Mouse (Mus musculus) heart, embryonic 10.5 days (tissue): ENCODE data around the gene Dnajc7. TPM values are rescaled to one million over a fixed set of nuclear protein-coding genes. Genes with fewer than 3 reads are reported as not detected.

Experiments
- DNase-seq: peaks from one replicate; pipeline ENCODE4 v3.0.0-alpha.2; 2017; ENCODE audit warnings: low spot score
- H3K27ac ChIP-seq: fragments of 300-500 bp; sonication (generic); 2 replicates; pipeline ENCODE4 v1.5.1; 2016; ENCODE audit warnings: mild to moderate bottlenecking
- H3K27me3 ChIP-seq: fragments of 300-500 bp; sonication (generic); 2 replicates; pipeline ENCODE4 v1.6.1; 2016; ENCODE audit warnings: mild to moderate bottlenecking; ENCODE audit not compliant: poor library complexity, insufficient read depth, severe bottlenecking
- H3K36me3 ChIP-seq: fragments of 300-500 bp; sonication (generic); 2 replicates; pipeline ENCODE4 v1.6.1; 2016; ENCODE audit warnings: mild to moderate bottlenecking, moderate library complexity
- H3K4me1 ChIP-seq: fragments of 300-500 bp; sonication (generic); 2 replicates; pipeline ENCODE4 v1.6.1; 2016; ENCODE audit warnings: mild to moderate bottlenecking
- H3K4me3 ChIP-seq: fragments of 300-500 bp; sonication (generic); 2 replicates; pipeline ENCODE4 v1.5.1; 2016; ENCODE audit warnings: mild to moderate bottlenecking, moderate library complexity
- H3K9me3 ChIP-seq: fragments of 300-500 bp; sonication (generic); 2 replicates; pipeline ENCODE4 v1.6.1; 2016; ENCODE audit warnings: mild to moderate bottlenecking, moderate library complexity
- WGBS: fragments of 180-500 bp; shearing (Covaris S2); methylation state at CpG from one replicate; pipeline ENCODE4 v1.1.7; 2016; 5-methylcytosine and 5-hydroxymethylcytosine counted together
- polyA plus RNA-seq: library from polyadenylated mRNA; unstranded; fragments of >200 nt; fragmentation: Nextera tagmentation; extraction: Ambion mirVana; gene quantifications from 2 replicates; pipeline ENCODE4 v1.2.1, GENCODE M21; 2016

Dnajc7 gene
- polyA plus RNA-seq, 1 experiment from 2014 or later, result 211 TPM

DNA sequence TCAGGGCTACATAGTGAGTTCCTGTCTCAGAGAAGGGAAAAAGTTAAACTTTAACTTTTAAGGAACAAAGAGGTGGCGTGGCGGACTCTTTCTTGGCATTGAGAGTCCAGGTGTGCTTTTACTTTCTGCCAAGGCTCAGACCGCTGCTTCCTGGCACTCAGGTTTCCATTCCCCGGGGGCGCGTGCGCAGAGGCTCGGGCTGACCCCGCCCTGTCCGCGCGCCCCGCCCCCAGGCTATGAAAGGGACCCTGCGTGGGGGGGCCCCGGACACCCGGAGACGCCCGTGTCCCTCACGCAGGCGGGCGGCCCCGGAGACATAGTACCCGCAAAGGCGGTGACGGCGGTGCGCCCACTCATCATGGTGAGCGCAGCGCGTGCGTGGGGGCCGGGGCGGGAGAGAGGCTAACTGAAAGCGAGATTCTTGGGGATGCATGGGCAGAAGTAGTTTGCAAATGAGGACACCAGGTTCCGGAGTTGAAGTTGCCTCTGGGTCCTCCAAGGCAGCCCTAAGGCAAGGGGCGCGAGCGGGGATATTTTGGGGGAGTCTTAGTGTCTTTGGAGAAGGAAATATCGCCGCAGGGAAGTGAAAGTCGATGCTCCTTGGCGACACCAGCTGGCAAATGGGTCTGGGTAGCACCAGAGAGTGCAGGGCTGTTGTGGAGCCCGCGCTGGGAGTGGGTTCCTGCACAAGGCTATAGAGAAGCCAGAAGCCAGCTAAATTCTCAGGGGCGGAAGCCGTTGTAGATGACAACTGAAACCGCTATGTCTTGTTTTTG, 45.1 kb downstream of the Dnajc7 start, which contains the start of gene Cnp:
Gene Cnp (plus strand): TSS at position 197 of the 776 bp plus-strand sequence.
- H3K27ac ChIP-seq, result peak within 1 kb of the TSS; percentile 88
- H3K9me3 ChIP-seq, result no peaks in the 10 kb centered on the region
- peaks cover 22% of the 10 kb centered on the region for H3K36me3 ChIP-seq
- peak within 1 kb of the TSS; percentile 88 for H3K4me3 ChIP-seq
- H3K4me1 ChIP-seq, result peaks cover 29% of the 10 kb centered on the region
- WGBS, result 2% methylated on average over 47 of the region's 47 CpGs
- peaks cover 22% of the 10 kb centered on the region for H3K27me3 ChIP-seq
- DNase-seq, result peak; percentile 80

DNA sequence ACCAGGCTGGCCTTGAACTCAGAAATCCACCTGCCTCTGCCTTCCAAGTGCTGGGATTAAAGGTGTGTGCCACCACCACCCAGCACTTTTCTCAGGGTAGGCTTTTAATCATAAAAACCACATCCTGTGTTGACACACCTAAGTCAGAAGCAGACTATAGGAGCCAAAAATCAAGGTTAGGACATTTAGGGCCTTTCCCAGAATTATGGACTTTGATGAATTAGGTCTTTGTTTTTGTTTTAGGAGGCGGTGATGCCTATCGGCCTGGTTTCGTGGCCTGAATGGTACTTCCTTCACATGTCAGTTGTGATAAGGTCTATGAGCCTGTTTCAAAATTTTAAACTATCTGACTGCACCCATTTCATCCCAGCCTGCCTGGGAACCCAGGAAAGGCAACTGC, 45.8 kb downstream of the Dnajc7 start:
- peaks cover 22% of the 10 kb centered on the region for H3K27me3 ChIP-seq
- peaks cover 15% of the 10 kb centered on the region for H3K36me3 ChIP-seq
- peak overlapping the region; percentile 88; the same call in 1 of the 2 replicates for H3K4me3 ChIP-seq
- DNase-seq, result no peak
- H3K27ac ChIP-seq, result peak overlapping the region; percentile 88
- H3K4me1 ChIP-seq, result peaks cover 29% of the 10 kb centered on the region
- no peaks in the 10 kb centered on the region for H3K9me3 ChIP-seq
- 80% methylated on average over 3 of the region's 3 CpGs for WGBS

DNA sequence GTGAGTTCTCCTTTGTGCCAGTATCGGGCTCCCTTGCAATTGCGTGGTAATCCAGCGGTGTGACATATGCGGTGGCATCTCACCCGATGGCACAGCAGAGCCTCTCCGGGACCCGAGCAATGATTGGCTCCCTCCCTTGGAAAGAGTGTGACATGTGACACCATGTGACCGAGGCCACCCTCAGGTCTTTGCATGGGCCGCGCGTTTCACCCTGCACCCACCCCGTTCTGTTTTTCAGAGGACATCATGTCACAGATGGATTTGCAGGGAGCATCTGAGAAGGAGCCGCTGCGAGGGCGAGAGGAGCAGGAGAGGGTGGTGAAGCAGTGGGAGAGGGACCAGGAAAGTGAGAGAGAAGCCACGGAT, 48.8 kb downstream of the Dnajc7 start:
- no peak for DNase-seq
- 12% methylated on average over 16 of the region's 16 CpGs for WGBS
- H3K4me3 ChIP-seq, result peak overlapping the region; percentile 41

DNA sequence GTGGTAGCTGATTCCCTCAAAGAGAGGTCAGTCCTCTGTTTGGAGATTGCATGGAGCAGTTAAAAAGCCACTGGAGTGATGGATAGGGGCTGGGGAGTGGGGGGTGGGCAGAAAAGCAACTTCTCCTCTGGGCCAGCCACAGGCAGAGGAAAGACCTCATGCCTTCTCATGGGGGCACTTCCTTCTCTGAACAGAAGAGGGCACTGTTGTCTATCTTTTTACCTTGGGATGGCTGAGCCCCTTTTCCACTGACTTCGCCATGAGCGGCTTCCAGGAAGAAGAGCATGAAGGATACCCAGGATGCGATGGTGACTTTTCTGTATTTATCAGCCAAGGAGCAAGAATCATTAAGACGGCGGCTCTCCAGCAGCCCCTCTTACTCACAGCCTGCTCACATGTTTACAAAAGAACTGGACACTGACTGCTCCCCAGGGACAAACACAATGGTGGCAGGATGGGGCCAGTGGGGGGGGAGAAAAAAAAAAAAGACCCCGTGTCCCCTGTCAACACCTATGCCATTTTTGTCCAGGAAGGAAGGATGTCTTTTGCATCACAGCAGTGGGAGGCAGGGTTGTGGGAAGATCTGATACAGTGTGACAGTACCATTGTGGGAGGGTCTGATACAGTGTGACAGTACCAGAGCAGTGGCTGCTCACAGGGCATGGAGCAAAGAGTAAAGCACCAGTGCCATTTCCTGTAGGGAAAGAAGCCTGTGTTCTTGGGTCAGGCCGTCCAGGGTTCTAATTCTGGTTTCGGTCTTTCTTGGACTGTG, 49.4 kb downstream of the Dnajc7 start:
- peaks cover 30% of the 10 kb centered on the region for H3K4me1 ChIP-seq
- no peak for DNase-seq
- H3K27ac ChIP-seq, result peak overlapping the region; percentile 12; the same call in 1 of the 2 replicates
- H3K27me3 ChIP-seq, result peaks cover 34% of the 10 kb centered on the region
- H3K36me3 ChIP-seq, result no peaks in the 10 kb centered on the region
- 15% methylated on average over 8 of the region's 8 CpGs for WGBS
- peak overlapping the region; percentile 41 for H3K4me3 ChIP-seq
- H3K9me3 ChIP-seq, result no peaks in the 10 kb centered on the region

More for the DNA sequence above, 48.8 kb downstream of the Dnajc7 start:
- H3K36me3 ChIP-seq, result no peaks in the 10 kb centered on the region
- H3K27me3 ChIP-seq, result peaks cover 34% of the 10 kb centered on the region
- peak overlapping the region; percentile 12; the same call in 1 of the 2 replicates for H3K27ac ChIP-seq
- peaks cover 33% of the 10 kb centered on the region for H3K4me1 ChIP-seq
- no peaks in the 10 kb centered on the region for H3K9me3 ChIP-seq

DNA sequence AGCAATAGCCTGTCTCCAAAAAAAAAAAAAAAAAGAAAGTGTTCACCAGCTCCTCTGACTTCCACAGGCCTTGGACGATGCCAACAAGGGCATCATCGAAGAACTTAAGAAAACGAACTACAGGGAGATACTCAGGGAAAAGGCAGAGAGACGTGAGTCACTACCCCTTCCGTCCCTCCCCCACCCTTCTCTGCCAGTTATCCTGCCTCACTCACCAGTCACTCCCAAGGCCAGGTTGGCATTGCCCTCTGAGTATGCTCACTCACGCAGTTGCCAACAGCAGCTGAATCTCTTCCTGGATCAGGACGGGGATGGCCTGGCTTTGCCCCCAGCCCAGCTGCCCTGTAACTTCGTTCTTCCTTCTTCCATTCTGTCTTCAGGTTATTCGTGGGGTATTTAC, 50.2 kb downstream of the Dnajc7 start:
- H3K9me3 ChIP-seq, result no peaks in the 10 kb centered on the region
- peaks cover 21% of the 10 kb centered on the region for H3K4me1 ChIP-seq
- WGBS, result 57% methylated on average over 9 of the region's 9 CpGs
- no peak for DNase-seq
- no peak overlapping the region for H3K4me3 ChIP-seq
- H3K36me3 ChIP-seq, result no peaks in the 10 kb centered on the region
- H3K27ac ChIP-seq, result no peak overlapping the region
- H3K27me3 ChIP-seq, result peaks cover 34% of the 10 kb centered on the region

DNA sequence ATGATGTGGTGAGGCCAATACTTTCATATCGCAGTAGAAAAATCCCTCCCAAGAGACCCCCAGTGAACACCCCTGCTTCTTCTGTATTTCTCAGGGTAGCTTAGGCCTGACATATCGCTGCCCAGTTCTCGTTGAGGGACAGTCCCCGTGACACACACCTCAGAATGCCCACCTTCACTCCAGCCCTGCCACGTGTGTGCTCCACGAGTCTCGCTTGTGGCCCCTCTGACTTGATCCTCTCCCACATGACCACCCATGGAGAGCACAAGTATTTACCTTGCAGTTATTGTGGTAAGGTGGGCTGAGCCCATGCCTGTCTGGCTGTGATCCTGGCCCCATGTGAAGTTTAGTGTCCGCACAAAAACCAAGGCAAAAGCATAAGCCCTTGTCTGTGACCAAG, 51.3 kb downstream of the Dnajc7 start:
- Histone ChIP-seq H3K4me1 (peaks cover 19% of the 10 kb centered on the region), H3K4me3 (no peak overlapping the region), H3K27me3 (peaks cover 34% of the 10 kb centered on the region), H3K27ac (no peak overlapping the region), H3K9me3 (no peaks in the 10 kb centered on the region), H3K36me3 (no peaks in the 10 kb centered on the region)
- no peak for DNase-seq
- WGBS, result 86% methylated on average over 8 of the region's 8 CpGs

DNA sequence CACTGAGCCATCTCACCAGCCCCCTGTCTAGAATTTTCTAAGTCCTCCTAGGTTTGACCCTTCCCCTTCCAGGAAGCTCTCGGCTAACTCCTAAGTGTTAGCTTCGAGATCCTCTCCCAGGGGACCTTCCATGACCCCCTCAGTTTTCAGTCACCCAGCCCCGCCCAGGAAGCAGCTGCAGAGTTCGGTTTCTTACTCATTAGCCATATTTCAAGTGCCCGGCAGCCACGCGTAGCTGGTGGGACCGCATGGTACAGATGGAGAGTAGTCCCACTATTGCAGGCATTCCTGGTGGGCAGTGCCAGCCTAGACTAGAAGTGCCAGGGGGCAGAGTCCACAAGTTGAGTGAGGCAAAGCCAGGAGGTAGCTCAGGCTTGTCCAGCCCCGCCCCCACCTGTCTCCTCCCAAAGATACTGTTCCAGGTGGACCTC, 52.1 kb downstream of the Dnajc7 start:
- Histone ChIP-seq H3K4me3 (no peak overlapping the region), H3K36me3 (no peaks in the 10 kb centered on the region), H3K27me3 (peaks cover 34% of the 10 kb centered on the region), H3K27ac (no peak overlapping the region), H3K4me1 (peaks cover 19% of the 10 kb centered on the region), H3K9me3 (no peaks in the 10 kb centered on the region)
- DNase-seq, result no peak
- WGBS, result 80% methylated on average over 9 of the region's 9 CpGs

DNA sequence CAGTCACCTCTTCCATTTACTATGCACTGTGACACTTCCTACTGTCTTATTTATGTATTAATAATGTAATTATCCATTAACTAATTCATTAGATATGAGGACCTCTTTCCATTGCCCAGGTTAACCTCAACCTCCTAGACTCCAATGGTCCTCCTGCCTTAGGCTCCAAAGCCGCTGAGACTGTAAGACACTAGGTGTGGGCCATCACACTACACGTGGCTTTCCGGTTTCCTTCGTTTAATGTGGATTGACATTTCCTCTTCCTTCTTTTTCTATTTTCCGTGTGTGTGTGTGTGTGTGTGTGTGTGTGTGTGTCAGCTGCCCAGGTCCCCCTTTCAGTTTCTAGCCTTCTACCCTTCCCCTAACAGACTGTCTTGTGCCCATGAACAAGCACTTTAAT, 52.7 kb downstream of the Dnajc7 start:
- Histone ChIP-seq H3K9me3 (no peaks in the 10 kb centered on the region), H3K36me3 (no peaks in the 10 kb centered on the region), H3K27ac (no peak overlapping the region), H3K4me3 (no peak overlapping the region), H3K27me3 (peaks cover 28% of the 10 kb centered on the region), H3K4me1 (peaks cover 19% of the 10 kb centered on the region)
- 72% methylated on average over 5 of the region's 5 CpGs for WGBS
- DNase-seq, result no peak

DNA sequence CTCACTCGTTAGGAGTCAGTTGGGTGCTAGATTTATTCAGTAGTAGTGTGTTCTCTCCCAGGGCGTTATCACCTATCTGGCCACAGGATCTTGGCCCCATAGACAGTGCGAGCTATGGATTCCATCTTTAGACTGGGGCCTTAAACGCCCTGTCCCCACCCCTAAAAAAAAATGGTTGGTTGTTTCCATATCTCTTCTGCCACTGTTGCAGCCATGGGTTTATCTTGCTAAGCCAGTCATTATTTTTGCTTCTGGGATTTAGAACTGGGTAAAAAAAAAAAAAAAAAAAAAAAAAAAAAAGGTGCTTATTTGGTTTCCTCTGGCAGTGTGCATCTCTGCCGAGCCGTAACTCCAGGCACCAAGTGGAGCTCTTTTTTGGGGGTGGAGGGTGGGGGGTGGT, 55.3 kb downstream of the Dnajc7 start:
- Histone ChIP-seq H3K9me3 (no peaks in the 10 kb centered on the region), H3K36me3 (no peaks in the 10 kb centered on the region), H3K4me1 (peaks cover 4% of the 10 kb centered on the region), H3K4me3 (no peak overlapping the region), H3K27ac (no peak overlapping the region), H3K27me3 (peaks cover 12% of the 10 kb centered on the region; the same call in 1 of the 2 replicates)
- DNase-seq, result no peak
- WGBS, result 79% methylated on average over 6 of the region's 6 CpGs

DNA sequence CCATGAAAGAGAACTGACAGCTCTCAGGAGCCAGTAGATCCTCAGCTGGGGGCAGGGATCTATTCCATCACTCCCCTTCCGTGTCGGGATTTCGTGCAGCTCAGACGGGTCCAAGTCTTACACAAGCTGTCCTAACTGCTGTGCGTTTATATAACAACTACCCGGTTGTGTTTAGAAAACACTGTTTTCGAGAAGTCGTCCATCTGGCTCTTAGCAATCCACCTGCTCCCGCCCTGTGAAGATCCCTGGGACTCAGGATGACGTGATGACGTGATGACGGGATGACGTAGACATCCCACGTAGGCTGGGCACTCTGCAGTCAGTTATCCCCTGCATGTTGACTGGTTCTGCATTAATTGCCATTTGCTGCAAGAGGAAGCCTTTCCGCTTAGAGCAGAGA, 55.7 kb downstream of the Dnajc7 start:
- H3K36me3 ChIP-seq, result no peaks in the 10 kb centered on the region
- H3K27ac ChIP-seq, result no peak overlapping the region
- no peak overlapping the region for H3K4me3 ChIP-seq
- no peak for DNase-seq
- peaks cover 8% of the 10 kb centered on the region for H3K4me1 ChIP-seq
- H3K9me3 ChIP-seq, result no peaks in the 10 kb centered on the region
- WGBS, result 68% methylated on average over 15 of the region's 15 CpGs
- peaks cover 12% of the 10 kb centered on the region; the same call in 1 of the 2 replicates for H3K27me3 ChIP-seq

DNA sequence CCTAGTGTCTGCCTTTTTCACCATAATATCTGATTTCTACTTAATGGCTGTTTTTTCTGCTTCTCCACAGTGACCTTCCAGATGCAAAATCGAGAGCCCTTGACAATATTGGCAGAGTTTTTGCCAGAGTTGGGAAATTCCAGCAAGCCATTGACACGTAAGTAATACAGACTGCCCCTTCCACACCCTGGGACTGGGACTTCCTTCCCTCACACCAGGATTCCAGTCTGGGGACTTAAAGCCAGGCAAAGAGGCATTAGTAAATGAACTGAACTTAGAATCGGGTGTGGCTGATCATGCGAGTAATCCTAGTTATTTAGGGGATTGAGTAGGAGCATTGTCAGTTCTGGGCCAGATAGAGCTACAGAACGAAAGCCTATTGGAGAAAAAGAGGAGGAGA, 58.2 kb downstream of the Dnajc7 start:
- no peaks in the 10 kb centered on the region for H3K27me3 ChIP-seq
- WGBS, result 71% methylated on average over 5 of the region's 5 CpGs
- H3K27ac ChIP-seq, result no peak overlapping the region
- no peaks in the 10 kb centered on the region for H3K9me3 ChIP-seq
- no peak for DNase-seq
- no peak overlapping the region for H3K4me3 ChIP-seq
- no peaks in the 10 kb centered on the region for H3K36me3 ChIP-seq
- peaks cover 8% of the 10 kb centered on the region for H3K4me1 ChIP-seq

DNA sequence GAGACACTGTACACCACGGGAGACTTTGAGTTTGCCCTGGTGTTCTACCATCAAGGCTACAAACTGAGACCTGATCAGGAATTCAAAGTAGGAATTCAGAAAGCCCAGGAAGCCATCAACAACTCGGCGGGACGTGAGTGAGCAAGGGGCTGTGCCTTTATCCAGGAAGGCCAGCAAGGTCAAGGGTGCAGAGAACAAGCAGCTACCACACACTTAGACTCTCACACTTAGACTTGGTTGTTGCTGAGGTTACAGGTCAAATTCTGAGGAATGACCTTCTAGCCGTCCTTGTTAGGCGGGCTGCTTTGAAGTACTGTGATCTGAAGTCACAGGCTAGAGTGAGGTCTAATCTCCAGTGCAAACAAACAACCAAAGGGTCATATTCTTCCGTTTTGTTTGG, 60.5 kb downstream of the Dnajc7 start:
- H3K27me3 ChIP-seq, result no peaks in the 10 kb centered on the region
- no peak overlapping the region for H3K27ac ChIP-seq
- no peak overlapping the region for H3K4me3 ChIP-seq
- 35% methylated on average over 7 of the region's 7 CpGs for WGBS
- no peaks in the 10 kb centered on the region for H3K9me3 ChIP-seq
- H3K4me1 ChIP-seq, result peaks cover 9% of the 10 kb centered on the region
- H3K36me3 ChIP-seq, result no peaks in the 10 kb centered on the region
- DNase-seq, result no peak

DNA sequence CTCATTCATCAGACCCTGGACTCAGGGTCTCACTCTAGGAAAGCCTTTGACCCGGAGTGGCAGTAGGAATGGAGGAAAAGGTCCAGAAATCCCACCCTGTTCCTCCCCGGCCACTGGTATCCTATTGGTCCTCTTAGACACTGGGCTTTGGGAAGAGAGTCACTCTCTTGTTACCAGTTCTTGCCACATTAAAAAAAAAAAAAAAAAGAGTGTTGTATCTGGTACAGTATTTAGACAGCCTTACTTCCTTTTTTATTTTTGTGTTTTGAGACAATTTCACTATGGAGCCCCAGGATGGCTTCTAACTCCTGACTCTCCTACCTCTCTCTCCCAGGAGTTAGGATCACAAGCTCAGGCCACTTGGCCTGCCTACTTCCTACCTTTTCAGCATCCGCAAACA, 62.4 kb downstream of the Dnajc7 start:
- WGBS, result 80% methylated on average over 3 of the region's 3 CpGs
- no peak for DNase-seq
- Histone ChIP-seq H3K9me3 (no peaks in the 10 kb centered on the region), H3K4me3 (no peak overlapping the region), H3K4me1 (peaks cover 9% of the 10 kb centered on the region), H3K36me3 (no peaks in the 10 kb centered on the region), H3K27ac (no peak overlapping the region), H3K27me3 (no peaks in the 10 kb centered on the region)
